Mouse (Mus musculus): ENCODE measurements around the gene Arl13b.

DNA sequence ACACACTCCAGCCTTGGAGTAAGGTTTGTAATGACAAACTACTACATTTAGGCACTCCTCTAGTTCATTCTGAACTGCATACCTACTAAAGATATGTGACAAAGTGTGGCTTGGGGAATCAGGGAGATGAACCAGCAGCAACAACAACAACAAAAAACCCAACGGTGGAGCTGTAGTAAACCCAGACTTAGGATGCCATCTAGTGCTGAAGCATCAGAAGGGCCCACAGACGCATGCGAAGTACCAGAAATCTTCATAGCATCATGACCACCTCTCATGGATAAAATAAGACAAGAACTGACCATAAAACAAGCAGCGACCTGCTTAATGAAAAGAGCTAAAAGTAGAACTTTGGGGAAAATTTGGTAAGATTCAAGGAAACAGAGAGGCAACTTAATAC, 73.4 kb downstream of the Arl13b start:
- TF ChIP-seq CTCF (IDR thresholded peaks at IDR 0.05) (no peak), EP300 (IDR thresholded peaks at IDR 0.05; ENCODE audit: insufficient read depth, low read depth, low read length) (no peak), POLR2A (IDR thresholded peaks at IDR 0.05; ENCODE audit: insufficient read depth, low read depth, low read length) (no peak)

Measured in heart, adult 2 months (tissue).